Mouse (Mus musculus): ENCODE results near the gene 1700029F12Rik. TPM values are rescaled to one million over a fixed set of nuclear protein-coding genes. Genes with fewer than 3 reads are reported as not detected.

The 1700029F12Rik gene
- polyA plus RNA-seq, 1 experiment from 2014 or later: not detected

DNA sequence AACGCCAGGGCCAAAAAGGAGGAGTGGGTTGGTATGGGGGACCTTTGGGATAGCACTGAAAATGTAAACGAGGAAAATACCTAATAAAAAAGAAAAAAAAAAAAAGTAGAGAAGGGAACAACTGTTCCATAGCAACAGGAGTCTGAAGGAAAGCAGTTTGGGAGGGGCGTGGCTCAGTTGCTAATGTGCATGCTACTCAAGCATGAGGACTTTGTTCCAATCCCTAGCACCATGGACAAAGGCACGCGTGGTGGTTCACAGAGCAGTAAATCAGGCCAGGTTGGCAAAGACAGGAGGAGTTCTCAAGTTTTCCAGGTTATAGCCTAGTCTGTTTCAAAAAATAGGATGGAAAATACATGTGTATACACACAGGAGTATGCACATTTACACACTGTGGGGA is 14.0 kb downstream of the 1700029F12Rik start:
- H3K4me2 ChIP-seq (replicated peaks): no peak overlapping the region
- H3K4me3 ChIP-seq (replicated peaks): no peak overlapping the region

GRCm38 (mm10) chr13:97017711-97018110 is 16.5 kb downstream of the 1700029F12Rik start:
- Histone ChIP-seq H3K4me1 (replicated peaks) (no peaks in the 10 kb centered on the region), H3K27ac (no peak overlapping the region), H3K9ac (replicated peaks) (no peak overlapping the region), H3K4me2 (replicated peaks) (no peak overlapping the region), H3K9me3 (no peaks in the 10 kb centered on the region), H3K36me3 (no peaks in the 10 kb centered on the region), H3K27me3 (no peaks in the 10 kb centered on the region), H3K4me3 (replicated peaks) (no peak overlapping the region)
- WGBS: 92% methylated on average over 3 of the region's 3 CpGs
- no peak for ATAC-seq

More for the DNA sequence above, 14.0 kb downstream of the 1700029F12Rik start:
- H3K27ac ChIP-seq: no peak overlapping the region
- no peak for ATAC-seq
- 67% methylated on average over 5 of the region's 5 CpGs for WGBS
- no peaks in the 10 kb centered on the region for H3K27me3 ChIP-seq
- no peak overlapping the region for H3K9ac ChIP-seq (replicated peaks)
- no peaks in the 10 kb centered on the region for H3K4me1 ChIP-seq (replicated peaks)
- H3K9me3 ChIP-seq: no peaks in the 10 kb centered on the region
- no peaks in the 10 kb centered on the region for H3K36me3 ChIP-seq

GRCm38 (mm10) chr13:97014366-97014765 is 19.8 kb downstream of the 1700029F12Rik start:
- ATAC-seq: no peak

DNA sequence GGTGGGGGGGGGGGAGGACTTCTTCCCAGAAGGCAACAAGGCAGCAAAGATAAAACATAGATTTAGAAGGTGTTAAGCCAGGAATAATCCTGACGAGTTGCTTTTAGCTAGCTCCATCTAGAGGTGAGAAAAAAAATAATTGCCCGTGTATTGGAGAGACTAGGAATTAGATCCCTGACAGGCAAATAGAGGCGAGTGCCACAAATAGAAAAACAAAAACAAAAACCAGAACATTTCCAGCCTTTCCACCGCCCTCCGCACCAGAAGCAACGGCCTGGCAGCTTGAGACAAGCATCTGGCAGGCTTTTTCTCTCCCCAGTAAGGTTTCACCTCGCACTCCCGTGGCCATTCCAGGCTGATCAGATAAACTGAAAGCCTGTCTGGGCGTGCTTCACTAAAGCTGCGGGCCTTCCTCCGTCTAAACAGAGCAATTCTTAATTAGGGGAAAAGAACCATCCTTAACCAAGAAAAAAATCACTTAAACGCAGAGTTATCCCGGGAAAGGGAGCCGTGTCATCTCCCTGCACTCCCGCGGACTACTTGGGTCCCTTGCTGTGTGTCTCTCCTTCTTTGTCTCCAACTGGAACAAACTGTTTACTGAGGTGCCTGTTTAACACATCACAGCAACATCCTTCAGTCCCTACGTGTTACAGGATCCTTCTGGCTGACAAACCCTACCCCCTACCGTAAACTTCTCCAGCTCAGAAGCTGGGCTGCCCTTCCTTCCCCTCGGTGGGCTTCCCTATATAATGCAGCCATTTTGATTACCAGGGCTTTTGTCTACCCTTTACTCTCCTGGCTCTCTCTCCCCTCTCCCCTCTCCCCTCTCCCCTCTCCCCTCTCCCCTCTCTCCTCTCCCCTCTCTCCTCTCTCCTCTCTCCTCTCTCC is 25.7 kb downstream of the 1700029F12Rik start:
- H3K27me3 ChIP-seq: no peaks in the 10 kb centered on the region
- WGBS: 3% methylated on average over 19 of the region's 19 CpGs
- H3K27ac ChIP-seq: peak overlapping the region; percentile 59
- peak; percentile 85 for ATAC-seq
- H3K9me3 ChIP-seq: no peaks in the 10 kb centered on the region
- H3K9ac ChIP-seq (replicated peaks): peak overlapping the region; percentile 71
- no peaks in the 10 kb centered on the region for H3K36me3 ChIP-seq
- H3K4me2 ChIP-seq (replicated peaks): peak overlapping the region; percentile 68
- H3K4me3 ChIP-seq (replicated peaks): peak overlapping the region; percentile 40
- 0 out of 2 replicates have a peak, but pooled peaks cover 5% of the 10 kb centered on the region for H3K4me1 ChIP-seq (replicated peaks)

More at GRCm38 (mm10) chr13:97014366-97014765, 19.8 kb downstream of the 1700029F12Rik start:
- H3K4me2 ChIP-seq (replicated peaks): no peak overlapping the region
- H3K4me3 ChIP-seq (replicated peaks): no peak overlapping the region
- H3K4me1 ChIP-seq (replicated peaks): no peaks in the 10 kb centered on the region
- H3K27ac ChIP-seq: no peak overlapping the region
- WGBS: 92% methylated on average over 4 of the region's 4 CpGs
- no peaks in the 10 kb centered on the region for H3K9me3 ChIP-seq
- no peak overlapping the region for H3K9ac ChIP-seq (replicated peaks)
- H3K27me3 ChIP-seq: no peaks in the 10 kb centered on the region
- H3K36me3 ChIP-seq: no peaks in the 10 kb centered on the region

GRCm38 (mm10) chr13:97007501-97008265 is 26.5 kb downstream of the 1700029F12Rik start:
- Histone ChIP-seq H3K9me3 (no peaks in the 10 kb centered on the region), H3K4me3 (replicated peaks) (peak overlapping the region; percentile 40), H3K4me1 (replicated peaks) (0 out of 2 replicates have a peak, but pooled peaks cover 5% of the 10 kb centered on the region), H3K9ac (replicated peaks) (peak overlapping the region; percentile 59), H3K27ac (peak overlapping the region; percentile 59; the same call in 1 of the 2 replicates), H3K36me3 (no peaks in the 10 kb centered on the region), H3K27me3 (no peaks in the 10 kb centered on the region), H3K4me2 (replicated peaks) (peak overlapping the region; percentile 68)
- ATAC-seq: peak; percentile 93
- WGBS: 2% methylated on average over 19 of the region's 21 CpGs

DNA sequence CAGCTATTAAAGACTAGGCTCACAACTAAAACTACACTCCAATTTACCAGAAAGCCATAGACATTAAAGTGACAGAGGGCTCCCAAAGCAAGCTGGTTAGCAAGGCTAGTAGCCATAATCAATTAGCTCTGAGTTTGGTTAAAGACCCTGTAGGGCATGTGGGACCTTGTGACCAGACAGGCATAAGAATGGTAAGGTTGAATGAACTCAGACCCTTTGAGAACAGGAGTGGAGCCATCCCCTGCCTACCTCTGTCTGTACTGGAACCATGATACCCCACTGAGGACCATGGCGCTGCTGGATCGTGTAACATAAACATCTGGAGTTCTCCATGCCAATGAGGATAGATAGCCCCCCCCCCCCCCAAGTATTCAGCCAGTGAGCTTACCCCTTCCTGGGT is 27.4 kb downstream of the 1700029F12Rik start:
- 50% methylated on average over 2 of the region's 2 CpGs for WGBS
- ATAC-seq: no peak
- no peak overlapping the region for H3K9ac ChIP-seq (replicated peaks)

GRCm38 (mm10) chr13:96997080-96997479 is 37.1 kb downstream of the 1700029F12Rik start:
- H3K4me1 ChIP-seq (replicated peaks): no peaks in the 10 kb centered on the region
- 75% methylated on average over 1 of the region's 1 CpGs for WGBS
- H3K36me3 ChIP-seq: no peaks in the 10 kb centered on the region
- no peaks in the 10 kb centered on the region for H3K9me3 ChIP-seq
- H3K4me2 ChIP-seq (replicated peaks): no peak overlapping the region
- no peak overlapping the region for H3K27ac ChIP-seq
- ATAC-seq: no peak
- H3K9ac ChIP-seq (replicated peaks): no peak overlapping the region
- no peaks in the 10 kb centered on the region for H3K27me3 ChIP-seq
- no peak overlapping the region for H3K4me3 ChIP-seq (replicated peaks)

More for the DNA sequence above, 27.4 kb downstream of the 1700029F12Rik start:
- 0 out of 2 replicates have a peak, but pooled peaks cover 5% of the 10 kb centered on the region for H3K4me1 ChIP-seq (replicated peaks)
- no peaks in the 10 kb centered on the region for H3K9me3 ChIP-seq
- peak overlapping the region; percentile 40 for H3K4me3 ChIP-seq (replicated peaks)
- no peaks in the 10 kb centered on the region for H3K36me3 ChIP-seq
- H3K4me2 ChIP-seq (replicated peaks): peak overlapping the region; percentile 68
- no peaks in the 10 kb centered on the region for H3K27me3 ChIP-seq
- no peak overlapping the region for H3K27ac ChIP-seq

GRCm38 (mm10) chr13:96995243-96995642 is 38.9 kb downstream of the 1700029F12Rik start:
- ATAC-seq: no peak
- 84% methylated on average over 5 of the region's 5 CpGs for WGBS
- Histone ChIP-seq H3K9ac (replicated peaks) (no peak overlapping the region), H3K27me3 (no peaks in the 10 kb centered on the region), H3K36me3 (no peaks in the 10 kb centered on the region), H3K27ac (no peak overlapping the region), H3K4me2 (replicated peaks) (no peak overlapping the region), H3K9me3 (no peaks in the 10 kb centered on the region), H3K4me3 (replicated peaks) (no peak overlapping the region), H3K4me1 (replicated peaks) (no peaks in the 10 kb centered on the region)

GRCm38 (mm10) chr13:96993291-96993989 is 40.7 kb downstream of the 1700029F12Rik start:
- Histone ChIP-seq H3K27ac (no peak overlapping the region), H3K9ac (replicated peaks) (no peak overlapping the region), H3K27me3 (no peaks in the 10 kb centered on the region), H3K4me1 (replicated peaks) (no peaks in the 10 kb centered on the region), H3K9me3 (no peaks in the 10 kb centered on the region), H3K36me3 (no peaks in the 10 kb centered on the region), H3K4me3 (replicated peaks) (no peak overlapping the region), H3K4me2 (replicated peaks) (no peak overlapping the region)
- ATAC-seq: no peak
- 30% methylated on average over 8 of the region's 8 CpGs for WGBS

DNA sequence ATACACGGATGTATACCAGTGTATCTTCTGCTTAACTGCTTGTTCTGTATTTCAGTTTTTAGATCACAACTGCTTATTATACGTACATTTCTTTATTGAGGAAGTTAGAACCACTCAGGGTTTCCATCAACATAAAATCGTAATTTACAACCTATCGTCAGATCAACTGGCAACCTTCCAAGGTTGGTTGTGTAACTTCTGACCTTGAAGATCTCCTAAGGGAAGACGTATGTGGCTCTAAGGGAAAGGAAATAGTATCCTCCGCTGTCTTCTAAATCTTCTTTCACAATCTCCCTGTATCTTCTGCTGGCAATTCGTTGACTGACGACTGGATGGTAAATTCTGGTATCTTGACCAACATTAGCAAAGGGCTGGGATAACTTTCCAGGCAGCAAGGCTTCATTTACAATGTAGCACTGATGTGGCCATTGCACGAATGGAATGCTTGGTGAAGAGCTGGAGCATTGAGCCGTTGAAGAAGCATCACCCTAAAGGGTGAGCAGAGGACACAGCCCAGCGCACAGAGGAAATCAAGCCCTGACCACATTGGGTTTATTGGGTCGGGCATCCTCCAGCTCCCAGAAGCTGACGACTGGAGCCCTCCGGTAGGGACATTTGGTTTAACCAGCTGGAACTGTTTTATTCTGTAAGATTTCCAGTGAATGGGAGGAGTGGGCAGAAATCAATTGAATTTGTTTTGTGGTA is 43.4 kb downstream of the 1700029F12Rik start:
- Histone ChIP-seq H3K27me3 (no peaks in the 10 kb centered on the region), H3K27ac (no peak overlapping the region), H3K4me2 (replicated peaks) (no peak overlapping the region), H3K4me1 (replicated peaks) (no peaks in the 10 kb centered on the region), H3K9me3 (no peaks in the 10 kb centered on the region), H3K4me3 (replicated peaks) (no peak overlapping the region), H3K36me3 (no peaks in the 10 kb centered on the region), H3K9ac (replicated peaks) (no peak overlapping the region)
- 83% methylated on average over 14 of the region's 14 CpGs for WGBS
- no peak for ATAC-seq

DNA sequence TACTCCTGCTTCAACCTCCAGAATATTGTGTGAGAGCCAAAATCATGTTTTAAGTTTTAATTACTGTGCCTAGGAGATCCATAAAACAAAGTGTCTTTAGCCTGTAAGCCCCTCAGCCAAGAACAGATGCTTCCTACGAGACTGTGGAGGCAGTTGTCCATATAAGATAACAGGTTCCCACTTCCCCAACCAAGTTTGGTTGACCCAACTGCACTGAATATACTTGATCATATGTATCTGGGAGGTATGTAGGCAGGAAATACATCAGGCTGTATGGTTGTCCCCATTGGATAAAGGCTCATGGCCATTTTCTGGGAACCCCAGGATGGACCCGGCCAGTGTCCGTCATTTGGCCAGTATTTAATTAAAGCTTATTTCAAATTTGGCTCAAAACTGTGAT is 44.1 kb downstream of the 1700029F12Rik start:
- H3K4me3 ChIP-seq (replicated peaks): no peak overlapping the region
- no peaks in the 10 kb centered on the region for H3K9me3 ChIP-seq
- no peaks in the 10 kb centered on the region for H3K27me3 ChIP-seq
- no peak overlapping the region for H3K9ac ChIP-seq (replicated peaks)
- no peak overlapping the region for H3K4me2 ChIP-seq (replicated peaks)
- no peak overlapping the region for H3K27ac ChIP-seq
- no peak for ATAC-seq
- WGBS: 94% methylated on average over 3 of the region's 3 CpGs
- no peaks in the 10 kb centered on the region for H3K36me3 ChIP-seq
- no peaks in the 10 kb centered on the region for H3K4me1 ChIP-seq (replicated peaks)

Measured in midbrain, embryonic 13.5 days (tissue).